Mouse (Mus musculus) ES-E14 (cell line): ENCODE measurements around the gene Mctp1.

Experiments used
- CHD2 ChIP-seq: IDR thresholded peaks from 2 replicates; pipeline ENCODE4 v1.6.1; 2014; ENCODE audit warnings: mild to moderate bottlenecking, low read depth, low read length, inconsistent platforms
- HCFC1 ChIP-seq: IDR thresholded peaks from 2 replicates; pipeline ENCODE4 v1.6.1; 2012; ENCODE audit warnings: low read length, inconsistent platforms, borderline replicate concordance; ENCODE audit not compliant: insufficient read depth
- MAFK ChIP-seq: IDR thresholded peaks from 2 replicates; pipeline ENCODE4 v1.6.1; 2014; ENCODE audit warnings: mild to moderate bottlenecking, low read depth, low read length, inconsistent platforms; ENCODE audit not compliant: insufficient read depth
- ZC3H11A ChIP-seq: IDR thresholded peaks from 2 replicates; pipeline ENCODE4 v1.6.1; 2012; ENCODE audit warnings: low read depth, mild to moderate bottlenecking, inconsistent platforms, low read length, borderline replicate concordance

DNA sequence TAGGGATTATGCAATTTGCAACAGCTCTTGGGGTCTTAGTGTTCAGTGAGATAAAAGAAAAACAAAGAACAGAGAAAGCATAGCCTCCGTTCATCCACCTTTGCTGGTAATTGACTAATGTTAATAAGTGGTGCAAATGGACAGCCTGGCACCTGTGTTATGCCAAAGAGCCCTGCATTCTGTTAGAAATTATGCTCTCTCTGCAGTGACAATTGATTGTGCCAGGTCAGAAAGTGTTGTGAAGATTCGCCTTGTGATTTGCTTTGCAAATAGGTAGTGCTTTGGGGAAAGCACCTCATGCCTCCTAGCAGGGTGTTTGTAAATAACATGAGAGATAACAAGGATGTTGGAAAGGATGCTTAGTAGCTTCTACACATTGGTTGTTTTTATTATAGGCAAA lies 163.5 kb downstream of the Mctp1 start:
- TF ChIP-seq CHD2 (no peak), HCFC1 (no peak), MAFK (no peak), ZC3H11A (no peak)
